ENCODE assay signal across 9 mouse cellular contexts in genomic region chr1:61139984-61140648, GRCm38 (mm10).
A peak's percentile ranks its signal among the peaks of the same experiment; 100 is the strongest.
DNase-seq lines count a peak whose midpoint lies in the region; ATAC-seq lines count a peak whose summit lies in the region.
"Had no signal": no experiment of that assay in that cellular context is flagged by ENCODE, and none has a peak within 500 bp of the region (broad histone marks: within the 10 kb centered on the region; RNA-seq: fewer than 3 reads in every experiment).

No protein-coding gene starts in this region.

- H3K4me1 ChIP-seq in neural tube, embryonic 11.5 days (ENCODE audit: control insufficient read depth, insufficient read depth, low read length): peaks cover 38% of the 10 kb centered on the region
- H3K4me1 ChIP-seq in hindbrain, embryonic 12.5 days: peaks cover 66% of the 10 kb centered on the region
- peaks cover 70% of the 10 kb centered on the region for H3K4me1 ChIP-seq in midbrain, embryonic 12.5 days

- no peaks in the 10 kb centered on the region for H3K36me3 ChIP-seq in neural tube, embryonic 11.5 days (ENCODE audit: control insufficient read depth, insufficient read depth, low read length)
- H3K36me3 ChIP-seq in hindbrain, embryonic 12.5 days: no peaks in the 10 kb centered on the region
- no peaks in the 10 kb centered on the region for H3K36me3 ChIP-seq in midbrain, embryonic 12.5 days

- H3K27ac ChIP-seq in neural tube, embryonic 11.5 days (ENCODE audit: low read depth, low read length): peak overlapping the region; percentile 54
- peak overlapping the region; percentile 86 for H3K27ac ChIP-seq in hindbrain, embryonic 12.5 days
- peak overlapping the region; percentile 76 for H3K27ac ChIP-seq in midbrain, embryonic 12.5 days (replicated peaks)

- H3K4me2 ChIP-seq in neural tube, embryonic 11.5 days (ENCODE audit: low read depth): peak overlapping the region; percentile 23; the same call in 1 of the 2 replicates
- H3K4me2 ChIP-seq in hindbrain, embryonic 12.5 days (replicated peaks): peak overlapping the region; percentile 42
- peak overlapping the region; percentile 50 for H3K4me2 ChIP-seq in midbrain, embryonic 12.5 days (replicated peaks)

- intact Hi-C loops in gastrocnemius, postnatal 36 days (cut with DNase I): loop anchor here (10.0 kb wide), 1 partner anchor 1825 kb away; no protein-coding TSS in a partner anchor

- no peaks in the 10 kb centered on the region for H3K9me3 ChIP-seq in neural tube, embryonic 11.5 days (ENCODE audit: control insufficient read depth, low read length)
- no peaks in the 10 kb centered on the region for H3K9me3 ChIP-seq in hindbrain, embryonic 12.5 days (replicated peaks)
- no peaks in the 10 kb centered on the region for H3K9me3 ChIP-seq in midbrain, embryonic 12.5 days

- peak; percentile 65 for ATAC-seq in neural tube, embryonic 11.5 days (ENCODE audit: insufficient read depth, low FRiP score, low TSS enrichment)
- peak; percentile 77 for ATAC-seq in hindbrain, embryonic 12.5 days (ENCODE audit: low FRiP score)
- peak; percentile 60 for ATAC-seq in midbrain, embryonic 12.5 days (ENCODE audit: low FRiP score, low read depth)

- H3K9ac ChIP-seq in neural tube, embryonic 11.5 days (ENCODE audit: low read length): no peak overlapping the region
- no peak overlapping the region for H3K9ac ChIP-seq in hindbrain, embryonic 12.5 days
- H3K9ac ChIP-seq in midbrain, embryonic 12.5 days (replicated peaks): no peak overlapping the region

- H3K27me3 ChIP-seq in neural tube, embryonic 11.5 days (ENCODE audit: control insufficient read depth, insufficient read depth, low read length): no peaks in the 10 kb centered on the region
- no peaks in the 10 kb centered on the region for H3K27me3 ChIP-seq in hindbrain, embryonic 12.5 days
- peaks cover 5% of the 10 kb centered on the region for H3K27me3 ChIP-seq in midbrain, embryonic 12.5 days

- peak; percentile 30 for DNase-seq in neural tube, embryonic 11.5 days (ENCODE audit: low spot score)
- DNase-seq in neural tube, embryonic 10.5 days (ENCODE audit: extremely low spot score, low spot score): no peak
- no peak for DNase-seq in spleen, postnatal 14 days (ENCODE audit: low spot score in 2 of 2)
- no peak for DNase-seq in cerebellum, adult 18-20 months
- DNase-seq in gastrocnemius, postnatal 36 days: no peak
- DNase-seq in lung, postnatal 36 days: no peak
- DNase-seq: cerebellum, adult 11 months had no signal

- H3K4me3 ChIP-seq in neural tube, embryonic 11.5 days (ENCODE audit: low read depth, low read length): no peak overlapping the region
- H3K4me3 ChIP-seq in hindbrain, embryonic 12.5 days: no peak overlapping the region
- H3K4me3 ChIP-seq in midbrain, embryonic 12.5 days: no peak overlapping the region

- 35% methylated on average over 10 of the region's 10 CpGs for WGBS in neural tube, embryonic 11.5 days
- WGBS in hindbrain, embryonic 12.5 days: 30% methylated on average over 10 of the region's 10 CpGs
- WGBS in midbrain, embryonic 12.5 days: 25% methylated on average over 10 of the region's 10 CpGs
